Mouse (Mus musculus): ENCODE measurements around the gene Tpd52l2. TPM values are rescaled to one million over a fixed set of nuclear protein-coding genes. Genes with fewer than 3 reads are reported as not detected.
A peak's percentile ranks its signal among the peaks of the same experiment; 100 is the strongest.

Gene Tpd52l2
- polyA plus RNA-seq, 1 experiment from 2014 or later: 164 TPM

DNA sequence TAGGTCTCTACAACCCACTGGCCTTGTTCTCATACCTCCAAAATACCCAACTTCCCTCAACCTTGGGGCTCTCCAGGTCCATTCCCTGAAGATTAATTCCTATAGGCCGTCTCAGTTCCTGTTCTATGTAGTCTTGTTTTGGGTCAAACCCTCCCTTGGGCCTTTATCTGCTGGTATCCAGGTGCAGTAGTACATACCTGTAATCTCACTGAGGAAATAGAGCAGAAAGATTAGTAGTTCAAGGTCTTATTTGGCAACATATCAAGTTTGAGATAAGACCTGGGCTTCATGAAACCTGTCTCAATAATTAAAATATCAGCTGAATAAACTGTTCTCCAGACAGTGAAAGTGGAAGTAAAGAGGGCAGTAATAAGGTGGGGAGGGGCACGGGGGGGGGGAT is 13.8 kb upstream of the Tpd52l2 start:
- H3K27me3 ChIP-seq (replicated peaks; ENCODE audit: control insufficient read depth, insufficient read depth, low read length): no peaks in the 10 kb centered on the region
- H3K4me1 ChIP-seq (ENCODE audit: control insufficient read depth, insufficient read depth, low read length): 0 out of 2 replicates have a peak, but pooled peaks cover 3% of the 10 kb centered on the region

DNA sequence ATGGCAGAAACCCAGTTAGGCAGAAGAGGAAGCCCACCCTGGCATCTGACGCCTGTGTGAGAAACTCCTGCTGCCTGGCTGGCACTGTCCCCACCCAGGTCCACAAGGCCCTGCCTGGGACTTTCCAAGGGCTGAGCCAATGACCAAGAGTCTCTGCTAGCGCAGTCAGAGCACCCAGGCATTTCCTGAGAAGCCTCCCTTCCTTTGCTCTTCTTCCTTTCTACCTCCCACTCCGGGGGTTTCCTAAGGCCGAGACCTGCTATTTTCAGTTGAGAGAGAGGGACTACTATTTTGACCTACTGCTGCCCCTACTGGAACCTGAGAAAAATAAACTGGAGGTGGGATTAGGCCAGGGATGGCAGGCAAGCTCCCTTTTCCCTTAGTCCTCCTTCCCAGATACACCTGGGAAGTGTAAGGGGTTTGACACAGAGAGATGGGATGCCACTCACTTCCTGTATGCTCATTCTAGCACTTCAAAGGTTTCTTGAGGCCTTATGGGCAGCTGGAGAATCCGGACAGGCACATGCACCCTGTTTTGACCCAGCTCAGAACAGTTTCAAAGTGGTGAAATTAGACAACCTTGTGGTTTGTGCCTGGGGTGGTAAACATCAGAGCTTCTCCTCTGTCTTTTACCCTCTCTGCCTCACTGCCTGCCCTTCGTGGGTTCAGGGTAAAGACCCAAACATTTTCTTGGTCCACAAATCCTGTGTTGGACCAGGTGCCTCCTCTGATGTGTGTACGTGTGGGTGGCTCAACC is 13.2 kb upstream of the Tpd52l2 start:
- Histone ChIP-seq H3K9me3 (ENCODE audit: control insufficient read depth, low read length) (no peaks in the 10 kb centered on the region), H3K4me1 (ENCODE audit: control insufficient read depth, insufficient read depth, low read length) (0 out of 2 replicates have a peak, but pooled peaks cover 3% of the 10 kb centered on the region), H3K9ac (ENCODE audit: low read depth, low read length) (peak overlapping the region; percentile 27; the same call in 1 of the 2 replicates), H3K36me3 (ENCODE audit: control insufficient read depth, insufficient read depth, low read length) (no peaks in the 10 kb centered on the region), H3K27ac (replicated peaks; ENCODE audit: low read depth, low read length) (no peak overlapping the region), H3K27me3 (replicated peaks; ENCODE audit: control insufficient read depth, insufficient read depth, low read length) (no peaks in the 10 kb centered on the region), H3K4me3 (ENCODE audit: low read depth, low read length) (no peak overlapping the region), H3K4me2 (ENCODE audit: low read depth, low read length) (no peak overlapping the region)
- DNase-seq (ENCODE audit: low spot score) (no peak), ATAC-seq (ENCODE audit: low read depth) (no peak)
- 29% methylated on average over 6 of the region's 7 CpGs for WGBS

More for the DNA sequence above, 13.8 kb upstream of the Tpd52l2 start:
- Histone ChIP-seq H3K27ac (replicated peaks; ENCODE audit: low read depth, low read length) (no peak overlapping the region), H3K36me3 (ENCODE audit: control insufficient read depth, insufficient read depth, low read length) (no peaks in the 10 kb centered on the region), H3K9me3 (ENCODE audit: control insufficient read depth, low read length) (no peaks in the 10 kb centered on the region), H3K4me3 (ENCODE audit: low read depth, low read length) (no peak overlapping the region), H3K4me2 (ENCODE audit: low read depth, low read length) (no peak overlapping the region), H3K9ac (ENCODE audit: low read depth, low read length) (peak overlapping the region; percentile 27; the same call in 1 of the 2 replicates)
- ATAC-seq (ENCODE audit: low read depth) (no peak), DNase-seq (ENCODE audit: low spot score) (no peak)
- WGBS: 39% methylated on average over 2 of the region's 2 CpGs

DNA sequence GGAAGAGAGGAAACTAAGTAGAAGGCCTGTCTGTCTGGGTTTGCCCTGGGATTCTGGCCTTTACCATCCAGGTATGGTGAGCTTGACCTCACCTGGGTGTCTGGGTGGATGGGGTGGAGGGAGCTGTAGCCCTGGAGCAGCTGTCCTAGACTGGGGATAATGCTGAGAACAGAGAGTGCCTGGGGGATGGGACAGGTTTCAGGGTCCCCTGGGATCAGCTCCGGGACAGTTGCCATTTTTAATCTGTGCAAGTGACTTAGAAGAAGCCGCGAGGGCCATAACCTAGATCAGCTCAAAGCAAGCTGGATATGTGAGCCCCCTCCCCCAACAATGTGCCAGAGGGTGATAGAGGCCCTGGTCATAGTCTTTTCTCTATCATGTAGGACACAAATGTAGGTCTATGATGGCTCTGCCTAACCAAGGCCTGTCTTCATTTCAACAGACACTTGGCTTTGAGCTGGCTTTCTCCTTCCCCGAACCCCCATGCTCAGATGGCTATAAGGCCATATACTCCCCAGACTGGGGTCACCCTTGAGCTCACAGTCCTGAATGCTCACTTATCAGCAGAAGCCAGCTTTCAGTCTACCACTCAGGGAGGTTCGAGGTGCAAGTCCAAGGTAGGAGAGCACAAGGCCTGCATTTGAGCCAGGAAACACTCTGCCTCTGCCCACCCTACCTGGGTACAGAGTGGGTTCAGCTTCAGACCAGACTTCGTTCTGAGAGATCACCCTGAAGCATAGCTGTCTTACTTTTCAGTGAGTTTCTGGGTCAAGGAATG is 12.3 kb upstream of the Tpd52l2 start:
- WGBS: 71% methylated on average over 6 of the region's 6 CpGs
- Histone ChIP-seq H3K4me1 (ENCODE audit: control insufficient read depth, insufficient read depth, low read length) (0 out of 2 replicates have a peak, but pooled peaks cover 3% of the 10 kb centered on the region), H3K27ac (replicated peaks; ENCODE audit: low read depth, low read length) (no peak overlapping the region), H3K27me3 (replicated peaks; ENCODE audit: control insufficient read depth, insufficient read depth, low read length) (no peaks in the 10 kb centered on the region), H3K9me3 (ENCODE audit: control insufficient read depth, low read length) (no peaks in the 10 kb centered on the region), H3K4me3 (ENCODE audit: low read depth, low read length) (no peak overlapping the region), H3K4me2 (ENCODE audit: low read depth, low read length) (no peak overlapping the region), H3K9ac (ENCODE audit: low read depth, low read length) (no peak overlapping the region), H3K36me3 (ENCODE audit: control insufficient read depth, insufficient read depth, low read length) (no peaks in the 10 kb centered on the region)
- DNase-seq (ENCODE audit: low spot score) (no peak), ATAC-seq (ENCODE audit: low read depth) (no peak)

DNA sequence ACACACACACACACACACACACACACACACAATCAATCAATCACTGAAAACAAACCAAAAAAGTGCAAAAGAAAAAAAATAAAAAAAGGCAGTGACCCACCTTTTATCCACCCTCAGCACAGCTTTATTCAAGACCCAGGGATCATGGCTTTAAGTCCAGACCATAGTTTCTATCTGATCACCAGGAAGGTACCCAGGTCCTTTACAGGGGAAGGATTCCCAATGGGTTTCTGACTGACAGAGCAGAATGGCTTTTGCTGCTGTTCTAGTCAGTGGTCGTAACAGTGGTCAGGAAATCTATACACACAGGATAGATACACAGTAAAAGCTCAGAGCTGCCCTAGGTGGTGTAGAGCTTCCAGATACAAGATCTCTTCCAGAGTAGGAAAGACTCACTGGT is 11.2 kb upstream of the Tpd52l2 start:
- Histone ChIP-seq H3K4me3 (ENCODE audit: low read depth, low read length) (no peak overlapping the region), H3K27ac (replicated peaks; ENCODE audit: low read depth, low read length) (no peak overlapping the region), H3K27me3 (replicated peaks; ENCODE audit: control insufficient read depth, insufficient read depth, low read length) (no peaks in the 10 kb centered on the region), H3K9me3 (ENCODE audit: control insufficient read depth, low read length) (no peaks in the 10 kb centered on the region), H3K36me3 (ENCODE audit: control insufficient read depth, insufficient read depth, low read length) (no peaks in the 10 kb centered on the region), H3K9ac (ENCODE audit: low read depth, low read length) (no peak overlapping the region), H3K4me1 (ENCODE audit: control insufficient read depth, insufficient read depth, low read length) (0 out of 2 replicates have a peak, but pooled peaks cover 3% of the 10 kb centered on the region), H3K4me2 (ENCODE audit: low read depth, low read length) (no peak overlapping the region)
- ATAC-seq (ENCODE audit: low read depth) (no peak), DNase-seq (ENCODE audit: low spot score) (no peak)
- 11% methylated on average over 1 of the region's 1 CpGs for WGBS

DNA sequence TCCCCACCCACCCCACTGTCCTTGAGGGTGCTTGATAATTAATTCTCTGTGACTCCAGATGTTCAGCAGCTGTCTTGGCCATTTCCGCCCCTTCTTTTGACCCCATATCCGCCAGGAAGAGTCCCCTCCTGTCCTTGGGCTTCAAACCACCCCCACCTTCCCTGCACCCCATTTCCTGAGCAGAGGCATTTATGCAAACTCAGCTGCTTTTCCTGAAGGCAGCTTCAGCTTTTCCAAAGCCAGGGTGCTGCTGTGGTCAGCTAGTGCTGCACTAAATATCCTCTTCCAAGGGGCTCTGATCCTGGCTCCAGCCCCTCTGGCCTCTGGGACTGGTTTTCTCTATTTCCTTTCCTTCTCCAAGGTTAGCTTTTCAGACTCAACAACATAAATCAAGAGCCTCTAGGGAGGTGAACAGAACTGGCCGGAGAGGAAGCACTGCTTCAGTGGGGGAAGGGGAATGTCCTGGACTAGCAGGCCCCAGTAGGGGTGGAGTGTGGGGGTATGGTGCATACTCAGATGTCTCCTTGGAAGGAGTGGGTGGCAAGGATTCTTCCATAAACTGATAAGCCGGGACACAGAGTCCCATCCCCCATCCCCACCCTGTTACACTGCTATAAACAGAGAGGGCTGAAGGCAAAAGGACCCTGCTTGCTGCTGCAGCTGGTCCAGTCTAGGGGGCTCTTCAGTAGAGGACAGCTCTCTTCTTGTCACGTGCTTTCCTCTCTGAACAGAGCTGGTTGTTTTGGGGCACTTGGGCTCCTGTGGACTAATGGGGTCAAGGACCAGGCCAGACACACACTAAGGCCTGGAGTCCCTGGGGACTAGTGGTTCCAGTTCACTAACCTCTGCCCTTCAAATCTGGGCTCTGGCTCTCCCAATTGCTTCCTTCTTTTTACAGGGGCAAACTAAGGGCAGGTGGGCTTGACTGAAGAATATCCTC is 9.3 kb upstream of the Tpd52l2 start:
- no peak overlapping the region for H3K9ac ChIP-seq (ENCODE audit: low read depth, low read length)
- H3K27ac ChIP-seq (replicated peaks; ENCODE audit: low read depth, low read length): peak overlapping the region; percentile 55; the same call in 1 of the 2 replicates
- 26% methylated on average over 5 of the region's 5 CpGs for WGBS

DNA sequence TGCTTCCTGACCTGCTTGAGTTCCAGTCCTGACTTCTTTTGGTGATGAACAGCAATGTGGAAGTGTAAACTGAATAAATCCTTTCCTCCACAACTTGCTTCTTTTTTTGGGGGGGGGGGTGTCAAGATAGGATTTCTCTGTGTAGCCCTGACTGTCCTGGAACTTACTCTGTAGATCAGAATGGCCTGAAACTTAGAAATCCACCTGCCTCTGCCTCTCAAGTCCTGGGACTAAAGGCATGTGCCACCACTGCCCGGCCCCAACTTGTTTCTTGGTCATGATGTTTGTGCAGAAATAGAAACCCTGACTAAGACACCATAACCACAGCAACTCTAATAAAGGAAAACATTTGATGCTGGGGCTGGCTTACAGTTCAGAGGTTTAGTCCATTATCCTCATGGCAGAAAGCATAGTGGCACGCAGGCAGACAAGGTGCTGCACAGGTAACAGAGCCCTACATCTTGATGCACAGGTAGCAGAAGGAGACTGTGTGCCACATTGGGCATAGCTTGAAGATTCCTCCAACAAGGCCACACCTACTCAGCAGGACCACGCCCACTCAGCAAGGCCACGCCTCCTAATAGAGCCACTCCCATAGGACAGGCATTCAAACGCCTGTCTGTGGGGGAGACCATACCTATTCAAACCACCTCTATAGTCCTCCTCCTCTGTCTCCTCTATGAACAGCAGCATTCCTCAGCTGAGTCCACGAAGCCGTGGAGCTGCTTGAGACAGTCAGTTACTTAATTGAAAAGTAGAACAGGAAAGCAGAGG is 5.3 kb upstream of the Tpd52l2 start:
- Histone ChIP-seq H3K27ac (replicated peaks; ENCODE audit: low read depth, low read length) (no peak overlapping the region), H3K4me2 (ENCODE audit: low read depth, low read length) (no peak overlapping the region), H3K27me3 (replicated peaks; ENCODE audit: control insufficient read depth, insufficient read depth, low read length) (no peaks in the 10 kb centered on the region), H3K36me3 (ENCODE audit: control insufficient read depth, insufficient read depth, low read length) (no peaks in the 10 kb centered on the region), H3K9ac (ENCODE audit: low read depth, low read length) (no peak overlapping the region), H3K4me3 (ENCODE audit: low read depth, low read length) (no peak overlapping the region), H3K4me1 (ENCODE audit: control insufficient read depth, insufficient read depth, low read length) (0 out of 2 replicates have a peak, but pooled peaks cover 7% of the 10 kb centered on the region), H3K9me3 (ENCODE audit: control insufficient read depth, low read length) (no peaks in the 10 kb centered on the region)
- no peak for DNase-seq (ENCODE audit: low spot score)
- ATAC-seq (ENCODE audit: low read depth): no peak
- WGBS: 33% methylated on average over 7 of the region's 7 CpGs

More for the DNA sequence above, 9.3 kb upstream of the Tpd52l2 start:
- ATAC-seq (ENCODE audit: low read depth) (0 out of 2 replicates have a peak, but pooled peaks have one; percentile 12), DNase-seq (ENCODE audit: low spot score) (peak; percentile 49)
- H3K4me1 ChIP-seq (ENCODE audit: control insufficient read depth, insufficient read depth, low read length): 0 out of 2 replicates have a peak, but pooled peaks cover 3% of the 10 kb centered on the region
- no peaks in the 10 kb centered on the region for H3K9me3 ChIP-seq (ENCODE audit: control insufficient read depth, low read length)
- H3K27me3 ChIP-seq (replicated peaks; ENCODE audit: control insufficient read depth, insufficient read depth, low read length): no peaks in the 10 kb centered on the region
- H3K4me2 ChIP-seq (ENCODE audit: low read depth, low read length): no peak overlapping the region
- no peaks in the 10 kb centered on the region for H3K36me3 ChIP-seq (ENCODE audit: control insufficient read depth, insufficient read depth, low read length)
- H3K4me3 ChIP-seq (ENCODE audit: low read depth, low read length): no peak overlapping the region

DNA sequence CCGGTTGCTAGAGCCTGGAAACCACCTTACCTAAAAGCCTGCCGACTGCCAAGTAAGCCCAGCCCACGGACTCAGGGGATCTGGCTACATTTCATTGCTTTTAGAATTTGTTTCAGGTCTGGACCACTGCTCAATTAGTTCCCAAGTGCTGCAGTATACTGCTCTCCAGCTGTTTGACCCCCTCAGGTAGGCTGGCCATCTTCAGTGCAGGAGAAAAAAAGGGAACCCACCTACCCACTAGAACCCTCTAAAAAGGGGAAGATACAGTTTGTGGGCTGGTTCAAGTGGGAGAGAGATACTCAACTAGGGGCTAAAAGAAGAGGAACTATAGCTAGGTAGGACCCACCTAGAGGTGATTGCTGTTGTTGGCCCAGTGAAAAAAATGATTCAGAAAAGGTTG is 4.7 kb upstream of the Tpd52l2 start:
- no peak for DNase-seq (ENCODE audit: low spot score)
- ATAC-seq (ENCODE audit: low read depth): no peak
- Histone ChIP-seq H3K9ac (ENCODE audit: low read depth, low read length) (no peak overlapping the region), H3K27me3 (replicated peaks; ENCODE audit: control insufficient read depth, insufficient read depth, low read length) (no peaks in the 10 kb centered on the region), H3K36me3 (ENCODE audit: control insufficient read depth, insufficient read depth, low read length) (no peaks in the 10 kb centered on the region), H3K4me3 (ENCODE audit: low read depth, low read length) (no peak overlapping the region), H3K27ac (replicated peaks; ENCODE audit: low read depth, low read length) (no peak overlapping the region), H3K9me3 (ENCODE audit: control insufficient read depth, low read length) (no peaks in the 10 kb centered on the region), H3K4me1 (ENCODE audit: control insufficient read depth, insufficient read depth, low read length) (0 out of 2 replicates have a peak, but pooled peaks cover 7% of the 10 kb centered on the region), H3K4me2 (ENCODE audit: low read depth, low read length) (no peak overlapping the region)
- WGBS: 33% methylated on average over 3 of the region's 3 CpGs
